Mouse (Mus musculus): ENCODE data around the gene Ndufc1. TPM values are rescaled to one million over a fixed set of nuclear protein-coding genes. Genes with fewer than 3 reads are reported as not detected.
"Not testable (repeated sequence)": the region's sequence is repeated elsewhere in the genome, so short reads cannot be mapped to it uniquely, and the experiment has no call there.

The Ndufc1 gene
- total RNA-seq (2021): 100 to 1,000 TPM; 313 to 318 TPM
- long read RNA-seq, transcript Ndufc1-201 (4 exons, 1,249 nt): major isoform, 286 of 302 reads
- long read RNA-seq, partial matches to known transcripts: 7 of 302 reads
- long read RNA-seq, other reads (novel, unspliced or antisense): 5 of 302 reads

DNA sequence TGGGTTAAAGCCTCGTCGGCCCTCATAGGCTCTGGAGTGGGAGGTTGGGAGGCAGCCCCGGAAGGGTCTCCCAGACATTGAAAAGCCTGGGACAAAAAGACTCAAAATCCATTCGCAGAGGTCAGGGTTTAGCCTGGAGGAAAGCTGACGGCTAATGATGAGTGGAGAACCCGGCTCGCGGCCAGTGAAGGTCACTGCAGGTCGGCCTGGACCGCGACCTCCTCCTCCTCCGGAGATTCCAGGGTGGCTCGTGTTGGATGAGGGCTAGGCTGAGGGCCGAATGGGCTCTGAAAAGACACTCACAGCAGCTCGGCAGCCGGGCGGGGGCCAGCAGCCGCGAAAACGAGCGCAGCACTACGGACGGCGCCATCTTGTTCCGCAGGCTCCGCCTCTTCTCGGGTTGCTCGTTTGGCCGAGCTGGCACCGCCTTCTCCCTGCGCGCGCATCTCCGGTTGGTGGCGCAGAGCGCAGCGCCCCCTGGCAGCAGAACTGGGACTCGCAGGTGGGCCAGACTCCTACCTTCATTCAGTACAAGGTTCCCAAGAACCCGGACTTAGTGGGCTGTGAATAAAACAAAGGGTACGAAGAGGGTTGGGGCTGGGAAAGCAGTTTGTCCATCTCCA lies at the start of gene Ndufc1:
Ndufc1 (minus strand) TSS at position 428 of the 623 bp plus-strand sequence.
- DNase-seq (ENCODE audit: low spot score in 2 of 2): peak; percentile 99

DNA sequence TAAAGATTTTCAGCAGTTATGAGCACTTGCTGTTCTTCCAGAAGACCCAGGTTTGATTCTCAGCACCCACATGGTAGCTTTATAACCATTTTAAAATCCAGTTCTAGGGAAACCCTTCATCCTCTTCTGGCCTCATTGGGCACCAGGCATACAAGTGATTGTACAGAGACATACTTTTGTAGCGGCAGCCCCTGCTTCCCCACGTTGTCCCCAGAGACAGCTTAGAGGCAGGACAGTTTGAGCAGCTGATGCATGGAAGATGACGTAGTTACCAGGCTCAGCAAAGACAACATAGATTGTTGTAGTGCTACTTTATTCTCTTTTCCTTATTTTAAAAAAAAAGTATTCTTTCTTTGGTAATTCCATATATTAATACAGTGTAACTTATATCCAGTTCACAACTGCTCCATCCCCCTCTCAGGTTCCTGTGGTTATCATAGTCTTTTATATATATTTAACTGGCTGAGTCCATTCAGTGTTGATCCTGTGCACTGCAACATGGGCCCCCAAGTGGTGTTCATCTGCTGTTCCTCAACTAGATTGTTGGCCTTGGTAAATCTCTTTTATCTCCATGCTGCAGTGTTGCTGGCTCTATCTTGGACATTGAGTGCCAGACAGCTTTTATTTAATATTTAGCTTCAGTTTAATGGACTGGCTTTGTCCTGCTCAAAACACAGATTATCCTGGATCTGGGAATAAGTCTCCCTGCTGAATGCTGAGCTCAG lies 26.2 kb upstream of the Ndufc1 start:
- no peak for DNase-seq (ENCODE audit: low spot score in 2 of 2)

DNA sequence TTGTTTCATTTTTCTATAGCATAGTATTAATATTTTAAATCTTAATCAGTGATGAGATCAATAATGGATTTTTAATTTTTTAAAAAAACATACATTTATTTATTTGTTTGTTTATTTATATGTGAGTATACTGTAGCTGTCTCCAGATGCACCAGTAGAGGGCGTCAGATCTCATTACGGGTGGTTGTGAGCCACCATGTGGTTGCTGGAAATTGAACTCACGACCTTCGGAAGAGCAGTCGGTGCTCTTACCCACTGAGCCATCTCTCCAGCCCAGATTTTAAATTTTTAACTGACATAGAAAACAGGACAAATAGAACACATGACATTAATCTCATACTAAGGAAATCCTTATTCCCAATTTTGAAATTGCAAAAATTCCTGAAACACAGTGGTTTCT lies 25.6 kb upstream of the Ndufc1 start:
- DNase-seq (ENCODE audit: low spot score in 2 of 2): not testable (repeated sequence)

DNA sequence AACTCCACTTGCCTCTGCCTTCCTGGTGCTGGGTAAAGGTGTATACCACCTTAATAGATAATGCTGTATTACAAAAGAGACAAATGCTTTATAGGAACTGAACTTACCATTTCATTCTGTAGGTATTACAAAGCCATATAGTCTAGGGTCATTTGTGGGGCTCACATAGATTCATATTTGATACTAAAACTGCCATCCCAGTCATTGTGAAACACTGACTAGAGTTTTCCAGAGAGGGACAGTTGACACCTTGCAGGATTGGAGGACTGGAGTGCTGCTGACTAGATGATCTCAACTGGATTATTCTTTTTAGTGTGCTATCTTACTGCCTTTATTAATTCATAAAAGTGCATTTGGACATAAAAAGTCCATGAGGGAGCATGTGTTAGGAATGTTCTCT lies 16.6 kb upstream of the Ndufc1 start:
- DNase-seq (ENCODE audit: low spot score in 2 of 2): no peak

DNA sequence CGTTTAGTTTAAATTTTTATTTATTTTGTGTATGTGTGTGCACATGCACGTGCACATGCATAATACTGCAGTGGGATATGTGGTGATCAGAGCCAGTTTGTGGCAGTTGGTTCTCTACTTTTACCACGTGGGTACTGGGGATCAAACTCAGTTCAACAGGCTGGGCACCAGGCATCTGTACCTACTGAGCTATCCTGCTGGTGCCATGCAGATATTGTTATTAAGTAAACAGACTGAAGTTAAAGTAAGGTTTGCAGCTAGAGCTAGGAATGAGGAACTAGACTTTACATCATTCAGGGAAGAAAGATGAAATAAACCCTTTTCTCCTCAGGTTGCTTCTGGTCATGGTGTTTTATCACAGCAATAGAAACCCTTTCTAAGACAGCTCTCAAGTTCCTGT lies 13.1 kb upstream of the Ndufc1 start:
- DNase-seq (ENCODE audit: low spot score in 2 of 2): no peak

DNA sequence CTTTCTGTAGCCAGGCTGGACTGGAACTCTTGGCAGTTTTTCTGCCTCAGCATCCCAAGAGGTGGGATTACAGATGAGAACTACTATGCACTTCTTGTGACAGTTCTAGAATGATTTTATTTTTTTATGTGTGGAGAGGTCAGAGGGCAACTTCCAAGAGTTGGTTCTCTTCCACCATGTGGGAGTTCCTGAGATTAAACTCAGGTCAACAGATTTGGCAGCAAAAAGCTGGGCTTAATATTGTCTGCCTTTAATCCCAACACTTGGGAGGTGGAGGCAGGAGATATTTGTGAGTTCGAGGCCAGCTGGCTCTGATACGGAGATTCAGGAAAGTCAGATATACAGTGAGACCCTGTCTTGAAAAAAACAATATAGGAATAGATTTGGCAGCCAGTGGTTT lies 9.2 kb upstream of the Ndufc1 start:
- DNase-seq (ENCODE audit: low spot score in 2 of 2): no peak

DNA sequence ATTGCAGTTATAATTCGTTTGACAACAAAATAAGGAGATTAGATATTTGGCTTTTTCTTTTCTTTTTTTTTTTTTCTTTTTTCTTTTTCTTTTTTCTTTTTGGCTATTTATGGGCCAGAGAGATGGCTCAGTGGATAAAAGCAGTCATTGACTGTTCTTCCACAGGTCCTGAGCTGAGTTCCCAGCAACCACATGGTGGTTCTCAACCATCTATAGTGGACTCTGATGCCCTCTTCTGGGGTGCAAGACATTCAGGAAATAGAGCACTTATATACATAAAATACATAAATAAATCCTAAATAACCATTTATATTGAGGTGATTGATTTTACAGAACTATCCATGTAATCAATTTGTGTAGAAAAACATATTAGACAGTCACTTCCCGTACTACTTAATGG lies 8.7 kb upstream of the Ndufc1 start:
- no peak for DNase-seq (ENCODE audit: low spot score in 2 of 2)

DNA sequence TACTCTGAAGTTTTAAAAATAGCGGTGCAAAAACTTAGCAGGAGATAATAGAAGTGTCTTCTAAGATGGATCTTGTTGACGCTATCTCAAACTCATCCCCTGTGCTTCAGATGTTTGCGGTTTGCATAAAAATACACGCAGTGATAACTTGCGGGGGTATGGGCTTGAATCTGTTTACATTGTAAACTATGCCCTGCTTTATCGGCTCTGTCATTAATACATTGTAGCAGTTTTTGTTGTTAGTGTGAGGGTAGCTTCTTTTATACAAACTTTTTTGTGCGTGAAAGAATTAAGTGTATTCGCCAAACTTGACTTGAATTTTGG lies 8.3 kb upstream of the Ndufc1 start:
- DNase-seq (ENCODE audit: low spot score in 2 of 2): no peak

DNA sequence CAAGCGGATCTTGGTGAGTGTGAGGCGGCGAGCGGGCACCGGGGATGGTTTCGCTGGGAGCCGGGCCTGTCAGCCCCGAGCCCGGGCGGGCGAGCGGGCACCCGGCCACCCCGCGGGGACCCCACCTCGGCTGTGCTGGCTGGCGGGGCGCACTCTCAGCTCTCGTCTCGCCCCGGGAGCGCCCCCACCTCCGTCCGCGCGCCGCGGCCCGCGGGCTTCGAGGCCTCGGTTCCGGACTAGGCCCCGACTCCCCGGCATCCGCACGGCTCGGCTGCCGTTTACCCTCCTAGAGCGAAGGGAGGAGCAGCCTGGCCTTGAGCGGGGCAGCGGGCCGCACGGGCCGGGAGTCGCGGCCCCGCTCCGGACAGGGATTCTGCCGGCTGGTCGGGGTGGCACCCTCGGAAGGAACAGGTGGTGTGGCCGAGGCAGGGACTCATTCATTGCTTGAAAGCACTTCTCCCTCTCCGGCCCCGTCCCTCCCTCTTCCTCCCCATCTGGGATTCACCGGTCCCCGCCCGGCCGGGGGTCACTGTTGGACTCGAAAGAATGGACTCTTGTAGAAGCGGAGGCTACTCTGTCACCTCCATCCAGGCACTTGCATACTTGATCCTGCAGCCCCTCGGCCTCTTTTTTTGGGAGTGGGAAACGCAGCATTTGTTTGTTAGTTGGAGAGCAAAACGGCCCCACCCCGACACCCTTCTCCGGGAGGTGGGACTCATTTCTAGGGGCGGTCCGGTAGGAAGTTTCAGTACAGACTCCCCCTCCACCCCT lies 7.8 kb upstream of the Ndufc1 start:
- DNase-seq (ENCODE audit: low spot score in 2 of 2): peak; percentile 48 to 54

DNA sequence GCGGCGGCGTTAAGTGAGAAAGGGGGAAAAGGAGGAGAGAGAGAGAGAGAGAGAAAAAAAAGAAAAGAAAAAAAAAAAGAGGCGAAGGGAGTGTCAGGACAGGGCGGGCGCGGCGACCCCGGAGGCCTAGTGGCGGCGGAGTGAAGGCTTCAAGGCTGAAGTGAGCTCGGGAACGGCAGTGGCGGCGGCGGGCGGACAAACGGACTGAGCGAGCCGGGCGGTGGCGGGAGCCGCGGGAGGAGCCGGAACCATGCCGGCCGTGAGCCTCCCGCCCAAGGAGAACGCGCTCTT lies 7.2 kb upstream of the Ndufc1 start:
- no peak for DNase-seq (ENCODE audit: low spot score in 2 of 2)

DNA sequence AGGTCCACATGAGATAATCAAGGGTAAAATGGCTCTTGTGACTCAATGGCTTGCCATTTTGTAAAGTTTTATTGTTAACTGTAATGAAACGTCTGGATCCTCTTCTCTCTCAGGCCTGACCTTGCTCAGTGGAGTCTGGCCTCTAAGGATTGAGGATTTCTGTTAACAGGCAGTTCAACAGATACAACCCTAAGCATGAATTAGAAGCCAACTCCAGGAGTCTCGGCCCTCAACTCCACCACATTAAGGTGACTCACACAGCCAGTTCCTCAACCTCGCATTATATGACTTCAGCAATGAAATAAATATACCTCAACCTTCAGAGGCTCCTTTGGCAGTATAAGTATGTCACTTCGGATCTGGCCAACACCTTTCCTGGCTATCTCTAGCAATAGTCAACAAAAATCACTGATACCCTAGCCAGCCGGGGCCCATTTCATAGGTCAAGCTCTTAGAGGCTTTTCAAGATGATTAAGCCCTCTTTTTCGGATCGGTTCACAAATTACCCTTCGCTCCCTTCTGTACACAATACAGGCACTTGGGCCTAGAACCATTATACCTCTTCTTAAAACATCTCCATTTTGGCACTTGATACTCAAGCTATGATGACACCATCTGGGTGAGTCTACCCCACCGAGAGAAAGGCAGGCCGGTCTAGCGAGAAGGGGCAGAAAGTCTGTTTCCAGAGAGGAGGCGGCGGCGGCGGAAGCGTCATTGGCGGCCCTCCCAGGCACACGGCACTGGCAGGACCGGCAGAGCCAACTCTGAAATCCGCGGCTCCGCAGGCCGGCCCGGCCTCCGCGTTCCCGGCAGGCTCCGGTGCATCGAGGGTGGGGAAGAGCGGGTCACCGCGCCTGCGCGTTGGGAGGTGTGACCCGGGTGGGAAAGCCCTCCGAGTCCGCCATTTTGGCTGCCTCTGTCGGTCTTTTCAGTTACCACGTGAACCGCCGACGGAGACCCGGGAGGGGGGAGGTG lies 6.6 kb upstream of the Ndufc1 start, which contains the start of gene Naa15:
Naa15 (plus strand) TSS at position 51 of the 975 bp plus-strand sequence.
- peak; percentile 96 to 97 for DNase-seq (ENCODE audit: low spot score in 2 of 2)

DNA sequence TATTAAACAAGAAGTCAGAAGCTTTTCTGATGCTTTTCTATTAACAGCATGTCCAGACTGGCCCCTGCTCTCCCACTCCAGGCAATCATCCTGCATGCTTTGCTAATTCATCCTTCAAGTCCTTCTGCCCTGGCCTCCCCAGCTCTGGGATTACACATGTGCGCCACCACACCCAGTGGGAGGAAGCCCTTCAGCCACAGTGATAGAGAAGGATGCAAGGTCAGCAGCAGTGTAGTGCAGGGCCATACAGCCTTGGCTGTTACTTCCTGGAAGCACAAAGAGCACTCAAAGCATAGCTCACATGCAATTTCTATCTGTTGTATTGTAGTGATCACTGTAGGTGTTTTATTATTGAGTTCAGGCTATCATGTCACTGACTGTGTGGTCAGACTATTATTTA lies 4.5 kb upstream of the Ndufc1 start:
- no peak for DNase-seq (ENCODE audit: low spot score in 2 of 2)

DNA sequence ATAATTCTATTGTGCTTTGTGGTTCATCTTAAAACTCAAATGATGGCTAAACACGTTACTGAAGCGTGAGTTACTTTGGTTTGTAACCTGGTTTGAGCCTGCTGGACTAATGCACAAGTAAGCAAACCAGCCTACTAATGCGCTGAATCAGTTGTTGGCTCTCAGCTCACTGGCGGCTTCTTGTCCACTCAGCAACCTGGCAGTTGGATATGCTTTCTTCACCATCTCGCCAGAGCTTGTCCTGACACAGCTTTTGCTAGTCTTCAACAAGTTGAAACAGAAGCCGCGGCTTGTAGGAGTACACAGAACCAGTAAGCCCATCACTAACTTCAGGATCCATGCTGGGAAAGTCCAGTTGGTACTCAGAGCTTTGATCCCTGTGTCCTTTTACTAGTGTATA lies 3.7 kb upstream of the Ndufc1 start:
- no peak for DNase-seq (ENCODE audit: low spot score in 2 of 2)

DNA sequence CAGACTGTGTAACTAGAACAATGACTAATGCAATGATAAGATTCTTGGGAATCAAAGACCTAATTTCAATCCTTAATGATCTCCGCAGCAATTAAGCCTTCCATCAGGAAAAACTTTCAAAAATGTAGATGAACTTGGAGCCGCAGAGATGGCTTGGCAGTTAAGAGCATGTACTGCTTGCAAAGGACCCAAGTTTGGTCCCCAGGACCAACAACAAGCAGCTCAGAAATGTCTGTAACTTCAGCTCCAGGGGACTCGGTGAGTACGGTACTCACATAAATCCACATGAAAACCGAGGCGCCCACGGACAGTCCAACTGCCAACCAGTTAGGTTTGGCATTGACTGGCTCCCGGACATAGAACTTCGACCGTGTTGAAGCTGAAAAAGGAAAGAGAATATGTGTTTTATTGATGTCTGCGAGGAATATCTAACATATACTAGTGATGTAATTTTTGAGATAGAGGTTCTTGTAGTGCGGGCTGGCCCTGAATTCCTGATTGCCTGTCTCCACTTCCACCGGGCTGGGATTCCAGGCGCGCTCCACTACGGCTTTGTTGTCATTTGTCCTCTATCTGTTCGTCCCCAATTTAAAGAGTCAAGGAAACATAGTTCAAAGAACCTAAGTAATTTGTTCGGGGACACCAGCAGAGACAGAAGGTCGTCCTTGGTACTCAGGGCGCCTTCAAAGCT lies 773 bp downstream of the Ndufc1 start:
- DNase-seq (ENCODE audit: low spot score in 2 of 2): no peak

DNA sequence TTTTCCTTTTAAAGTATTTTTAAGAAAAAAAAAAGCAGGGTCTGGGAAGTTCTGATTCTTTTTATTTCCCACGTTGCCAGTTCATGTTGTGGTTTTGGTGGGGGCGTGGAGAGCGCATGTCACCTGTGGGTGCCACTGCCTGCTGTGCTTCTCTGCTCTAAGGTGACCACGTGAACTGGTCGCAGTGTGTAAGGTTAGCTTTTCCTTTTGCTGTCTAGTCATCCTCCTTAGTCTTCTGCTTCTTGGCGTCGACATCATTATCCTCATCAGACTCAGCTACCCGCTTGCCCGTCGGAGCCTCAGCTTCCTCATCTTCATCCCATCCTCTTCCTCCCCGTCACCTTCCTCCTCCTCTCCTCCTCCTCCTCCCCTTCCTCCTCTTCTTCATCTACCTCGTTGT lies 6.2 kb downstream of the Ndufc1 start:
- no peak for DNase-seq (ENCODE audit: low spot score in 2 of 2)

DNA sequence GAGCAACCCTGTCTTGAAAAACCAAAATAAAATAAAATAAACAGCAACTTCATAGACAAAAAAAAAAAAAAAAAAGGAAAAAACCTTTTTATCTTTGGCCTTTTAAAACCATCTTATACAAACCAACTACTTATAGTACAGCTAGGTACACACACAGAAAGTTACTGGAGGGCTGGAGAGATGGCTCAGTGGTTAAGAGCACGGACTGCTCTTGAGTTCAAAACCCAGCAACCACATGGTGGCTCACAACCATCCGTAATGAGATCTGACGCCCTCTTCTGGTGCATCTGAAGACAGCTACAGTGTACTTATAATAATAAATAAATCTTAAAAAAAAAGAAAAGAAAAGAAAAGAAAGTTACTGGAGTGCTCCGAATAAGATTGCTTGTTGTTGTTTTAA lies 6.7 kb downstream of the Ndufc1 start:
- not testable (repeated sequence) for DNase-seq (ENCODE audit: low spot score in 2 of 2)

DNA sequence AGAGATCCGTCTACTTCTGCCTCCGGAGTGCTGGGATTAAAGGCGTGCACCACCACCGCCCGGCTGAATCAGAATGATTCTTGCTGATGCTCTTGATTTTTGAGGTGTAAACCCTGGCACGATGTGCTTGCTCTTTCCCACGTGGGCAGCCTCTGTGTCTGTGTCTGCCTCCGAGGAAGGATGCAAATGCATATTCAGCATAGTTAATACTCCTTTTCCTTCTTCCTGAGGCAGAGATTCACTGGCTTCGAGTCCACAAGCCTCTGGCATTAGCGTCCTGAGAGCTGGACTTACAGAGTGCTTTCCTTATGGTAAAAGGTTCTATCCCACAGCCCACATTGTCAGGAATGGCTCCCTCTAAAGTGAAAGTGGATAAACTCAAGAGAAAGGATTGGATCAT lies 8.1 kb downstream of the Ndufc1 start:
- DNase-seq (ENCODE audit: low spot score in 2 of 2): no peak

DNA sequence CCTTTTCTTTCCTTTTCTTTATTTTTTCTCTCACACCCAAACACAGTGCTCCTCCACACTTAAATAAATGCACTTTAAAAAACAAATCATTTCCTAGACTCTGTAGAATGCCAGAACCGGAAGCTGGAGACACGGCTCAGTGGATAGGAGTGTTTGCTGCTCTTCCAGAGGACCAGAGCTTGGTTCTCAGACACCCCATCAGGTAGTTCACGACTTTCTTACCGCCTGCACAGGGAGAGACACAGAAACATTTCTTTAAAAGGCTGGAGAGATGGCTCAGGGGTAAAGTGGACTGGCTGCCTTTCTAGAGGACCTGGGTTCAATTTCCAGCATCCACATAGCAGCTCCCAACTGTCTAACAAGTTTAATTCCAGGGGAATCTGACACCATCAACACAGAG lies 9.3 kb downstream of the Ndufc1 start:
- DNase-seq (ENCODE audit: low spot score in 2 of 2): no peak

DNA sequence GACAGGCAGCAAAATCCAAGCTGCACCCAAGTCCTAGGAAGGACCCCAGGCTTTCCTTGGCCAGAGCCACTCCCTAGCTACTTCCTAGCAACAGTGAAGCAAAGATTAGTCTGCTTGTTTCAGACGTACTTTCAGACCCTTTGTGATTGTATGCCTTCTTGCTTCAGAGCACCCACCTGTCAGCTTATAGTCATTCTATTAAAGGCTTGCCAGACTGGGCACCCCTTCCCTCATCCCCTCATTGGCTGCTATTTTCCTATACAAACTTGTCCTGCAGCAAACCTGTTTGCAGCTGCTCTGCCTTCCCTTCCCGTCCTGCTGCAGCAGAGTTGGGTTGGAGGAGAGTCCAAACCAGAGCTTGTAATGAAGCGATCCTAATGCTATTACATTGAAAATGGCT lies 10.1 kb downstream of the Ndufc1 start:
- no peak for DNase-seq (ENCODE audit: low spot score in 2 of 2)

DNA sequence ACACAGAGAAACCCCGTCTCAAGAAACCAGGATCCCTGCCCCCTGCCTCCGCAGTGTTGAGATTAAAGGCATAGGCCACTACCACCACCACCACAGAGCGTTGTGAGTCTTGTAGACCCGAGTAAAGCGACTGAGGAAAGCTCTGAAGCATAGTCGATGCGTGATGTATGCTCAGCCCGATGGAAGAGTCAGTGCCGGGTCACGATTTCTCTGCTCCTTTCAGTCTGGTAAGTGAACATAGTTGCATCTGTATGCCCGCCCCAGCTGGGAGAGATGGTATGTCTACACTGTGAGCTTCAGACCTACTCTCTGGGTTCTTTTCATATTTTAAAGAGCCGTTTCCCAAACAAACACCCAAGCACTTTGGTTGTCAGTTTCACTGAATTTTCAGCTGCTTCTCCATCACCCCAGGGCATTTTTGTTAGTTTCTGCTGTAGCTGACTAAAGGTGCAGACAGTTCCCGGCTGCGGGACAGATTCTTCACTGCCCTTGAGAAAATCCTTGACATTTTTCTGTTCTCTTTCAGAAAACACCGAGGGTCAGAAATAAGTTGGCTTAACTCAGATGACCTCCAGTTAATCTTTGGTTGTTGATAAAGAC lies 11.0 kb downstream of the Ndufc1 start:
- no peak for DNase-seq (ENCODE audit: low spot score in 2 of 2)

Measured in layer of hippocampus, postnatal 10 days (tissue).